Mouse (Mus musculus) spleen, adult 2 months (tissue): ENCODE data around the gene Shisa8.

Experiments
- CTCF ChIP-seq: fragments of 200-500 bp; IDR thresholded peaks from 2 replicates; pipeline ENCODE4 v1.5.1; 2011; ENCODE audit warnings: mild to moderate bottlenecking, inconsistent platforms; ENCODE audit not compliant: insufficient read depth, insufficient read length, insufficient replicate concordance; ENCODE audit errors: extremely low read depth
- POLR2A ChIP-seq: fragments of 200-500 bp; IDR thresholded peaks from 2 replicates; pipeline ENCODE4 v1.6.1; 2011; ENCODE audit warnings: low read depth, low read length, inconsistent platforms

DNA sequence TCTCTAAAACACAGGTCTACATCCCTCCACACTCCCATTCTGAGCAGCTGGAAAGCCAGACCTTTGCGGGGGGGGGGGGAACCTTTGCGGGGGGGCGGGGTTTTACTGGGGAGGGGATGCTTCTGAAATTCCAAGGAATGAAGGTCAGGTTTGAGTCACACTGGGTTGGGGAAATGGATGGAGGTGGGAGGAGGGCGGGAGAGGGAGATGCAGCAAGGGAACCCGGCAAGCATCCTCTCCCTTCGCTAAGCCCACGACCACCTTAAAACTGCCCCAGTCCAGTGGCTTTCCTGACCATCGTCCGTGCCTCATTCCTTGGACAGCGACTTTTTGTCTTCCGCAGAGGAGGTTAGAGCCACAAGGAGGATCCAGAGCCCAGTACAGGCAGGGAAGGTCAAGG, 1.3 kb downstream of the Shisa8 start:
- no peak for TF ChIP-seq CTCF
- no peak for TF ChIP-seq POLR2A
